Mouse (Mus musculus) forebrain, embryonic 13.5 days (tissue): ENCODE results near the gene Prkab2. TPM values are rescaled to one million over a fixed set of nuclear protein-coding genes. Genes with fewer than 3 reads are reported as not detected.

Source experiments
- ATAC-seq: fragments of 200-750 bp; cut with Nextera tagmentation; 2 replicates; pipeline ENCODE4 v1.8.0; 2017
- H3K27ac ChIP-seq: fragments of 300-500 bp; sonication (generic); 2 replicates; pipeline ENCODE4 v1.5.1; 2015; ENCODE audit warnings: inconsistent platforms, mild to moderate bottlenecking, moderate library complexity
- H3K27me3 ChIP-seq: fragments of 300-500 bp; sonication (generic); 2 replicates; pipeline ENCODE4 v1.6.1; 2015; ENCODE audit warnings: mild to moderate bottlenecking, inconsistent platforms
- H3K36me3 ChIP-seq: fragments of 300-500 bp; sonication (generic); 2 replicates; pipeline ENCODE4 v1.6.1; 2015; ENCODE audit warnings: mild to moderate bottlenecking, inconsistent platforms; ENCODE audit not compliant: poor library complexity, severe bottlenecking
- H3K4me1 ChIP-seq: fragments of 300-500 bp; sonication (generic); 2 replicates; pipeline ENCODE4 v1.6.1; 2015; ENCODE audit warnings: inconsistent platforms
- H3K4me2 ChIP-seq: fragments of 300-500 bp; sonication (generic); 2 replicates; pipeline ENCODE4 v1.6.1; 2015; ENCODE audit warnings: inconsistent platforms, mild to moderate bottlenecking, moderate library complexity
- H3K4me3 ChIP-seq: fragments of 300-500 bp; sonication (generic); 2 replicates; pipeline ENCODE4 v1.5.1; 2015; ENCODE audit warnings: mild to moderate bottlenecking, inconsistent platforms
- H3K9ac ChIP-seq: fragments of 300-500 bp; sonication (generic); 2 replicates; pipeline ENCODE4 v1.6.1; 2015; ENCODE audit warnings: mild to moderate bottlenecking, inconsistent platforms
- H3K9me3 ChIP-seq: fragments of 300-500 bp; sonication (generic); replicated peaks from 2 replicates; pipeline ENCODE4 v1.6.1; 2016; ENCODE audit warnings: inconsistent platforms
- WGBS: fragments of 180-500 bp; shearing (Covaris S2); methylation state at CpG from one replicate; pipeline ENCODE4 v1.1.7; 2015; 5-methylcytosine and 5-hydroxymethylcytosine counted together
- polyA plus RNA-seq: library from polyadenylated mRNA; unstranded; fragments of >200 nt; fragmentation: Nextera tagmentation; extraction: Ambion mirVana; gene quantifications from 2 replicates; pipeline ENCODE4 v1.2.1, GENCODE M21; 2015

Prkab2 gene
- polyA plus RNA-seq, 1 experiment from 2014 or later = 5.6 TPM

- H3K9ac ChIP-seq = peak overlapping the region; percentile 50
- peak overlapping the region; percentile 40 for H3K4me3 ChIP-seq
- ATAC-seq = peak; percentile 46
- under 1% methylated on average over 33 of the region's 33 CpGs for WGBS
- H3K36me3 ChIP-seq = no peaks in the 10 kb centered on the region
- no peaks in the 10 kb centered on the region for H3K9me3 ChIP-seq
- H3K4me1 ChIP-seq = peaks cover 22% of the 10 kb centered on the region
- H3K27ac ChIP-seq = no peak overlapping the region
- H3K4me2 ChIP-seq = peak overlapping the region; percentile 74
- H3K27me3 ChIP-seq = peaks cover 44% of the 10 kb centered on the region
Measured at GRCm38 (mm10) chr3:97681321-97682158, 23.5 kb downstream of the Prkab2 start.

- 2% methylated on average over 11 of the region's 11 CpGs for WGBS
- ATAC-seq = no peak
- H3K4me2 ChIP-seq = peak overlapping the region; percentile 74
- H3K27ac ChIP-seq = no peak overlapping the region
- H3K4me3 ChIP-seq = peak overlapping the region; percentile 40
- no peak overlapping the region for H3K9ac ChIP-seq
- peaks cover 22% of the 10 kb centered on the region for H3K4me1 ChIP-seq
- H3K27me3 ChIP-seq = peaks cover 47% of the 10 kb centered on the region
- no peaks in the 10 kb centered on the region for H3K36me3 ChIP-seq
- H3K9me3 ChIP-seq = no peaks in the 10 kb centered on the region
Measured at GRCm38 (mm10) chr3:97682159-97682502, 24.1 kb downstream of the Prkab2 start.

GRCm38 (mm10) chr3:97682576-97682975 lies 24.6 kb downstream of the Prkab2 start:
- Histone ChIP-seq H3K27ac (no peak overlapping the region), H3K4me2 (peak overlapping the region; percentile 74), H3K9me3 (no peaks in the 10 kb centered on the region), H3K9ac (no peak overlapping the region), H3K36me3 (no peaks in the 10 kb centered on the region), H3K27me3 (peaks cover 47% of the 10 kb centered on the region), H3K4me3 (no peak overlapping the region), H3K4me1 (peaks cover 22% of the 10 kb centered on the region)
- no peak for ATAC-seq
- WGBS = 29% methylated on average over 5 of the region's 5 CpGs

DNA sequence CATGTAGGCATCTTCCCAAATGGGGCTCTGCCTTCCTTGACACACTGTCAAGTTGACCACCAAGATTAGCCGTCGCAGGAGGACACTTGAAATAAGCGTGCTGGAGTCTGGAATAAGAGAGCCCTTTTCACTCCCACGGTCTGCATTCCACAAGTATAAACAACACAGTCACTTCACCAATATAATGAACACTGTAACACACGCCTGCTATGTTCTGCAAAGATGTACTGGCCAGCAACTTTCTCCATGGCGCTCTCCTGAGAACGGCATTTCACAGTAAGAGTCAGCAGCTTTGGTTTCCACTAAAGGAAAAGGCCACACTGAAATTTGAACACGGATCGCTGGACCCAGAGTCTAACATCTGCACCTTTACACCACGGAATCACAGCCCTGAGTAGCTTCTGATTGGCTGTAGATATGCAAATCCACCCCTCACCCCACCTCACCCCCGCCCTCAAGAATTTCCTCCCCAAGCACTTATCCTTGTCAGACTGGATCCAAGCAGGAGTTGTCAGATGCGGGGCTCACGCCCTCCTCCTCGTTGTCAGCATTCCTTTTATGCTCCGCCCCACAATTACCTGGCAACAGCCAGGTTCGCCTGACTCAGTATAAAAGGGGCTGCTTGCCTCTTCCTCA lies 25.7 kb downstream of the Prkab2 start:
- H3K4me2 ChIP-seq = peak overlapping the region; percentile 24; the same call in 1 of the 2 replicates
- peaks cover 22% of the 10 kb centered on the region for H3K4me1 ChIP-seq
- ATAC-seq = peak; percentile 22; the same call in 1 of the 2 replicates
- WGBS = 7% methylated on average over 16 of the region's 16 CpGs
- peaks cover 49% of the 10 kb centered on the region for H3K27me3 ChIP-seq
- H3K9ac ChIP-seq = no peak overlapping the region
- H3K36me3 ChIP-seq = no peaks in the 10 kb centered on the region
- H3K27ac ChIP-seq = no peak overlapping the region
- H3K4me3 ChIP-seq = no peak overlapping the region
- H3K9me3 ChIP-seq = no peaks in the 10 kb centered on the region

DNA sequence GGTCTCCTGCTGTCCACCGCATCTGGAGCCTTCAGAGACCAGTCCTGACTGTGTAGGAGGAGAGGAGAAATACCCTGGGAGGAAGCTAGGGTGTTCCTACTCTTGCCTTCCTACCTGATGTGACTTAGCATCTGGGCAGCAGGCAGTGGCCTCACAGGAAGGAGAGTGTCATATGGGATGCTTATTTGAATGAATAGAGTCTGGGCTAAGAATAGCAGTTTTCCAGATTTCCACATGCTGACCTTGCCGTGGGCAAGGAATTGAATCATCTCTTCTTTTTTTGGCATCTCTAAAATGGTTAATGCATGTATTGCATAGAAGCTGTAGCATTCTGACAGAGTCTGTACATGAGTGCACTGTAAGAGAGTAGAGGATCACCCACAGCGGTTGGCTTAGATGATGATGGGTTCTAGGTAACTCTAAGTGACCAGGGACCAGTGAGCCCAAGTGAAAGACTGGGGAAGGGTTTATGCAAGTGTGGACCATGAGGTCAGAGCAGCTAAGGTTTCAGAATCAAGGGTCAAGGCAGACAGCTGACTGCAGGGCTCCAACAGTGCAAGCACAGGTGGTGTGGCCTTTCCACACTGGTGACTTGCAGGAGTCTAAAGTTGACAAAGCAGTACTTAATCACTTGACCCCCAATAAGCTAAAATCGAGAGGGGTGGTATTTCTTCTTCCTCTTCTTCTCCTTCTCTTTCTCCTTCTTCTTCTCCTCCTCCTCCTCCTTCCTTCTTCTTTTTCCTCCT lies 28.6 kb downstream of the Prkab2 start:
- Histone ChIP-seq H3K9me3 (no peaks in the 10 kb centered on the region), H3K27ac (no peak overlapping the region), H3K36me3 (no peaks in the 10 kb centered on the region), H3K27me3 (peaks cover 35% of the 10 kb centered on the region), H3K4me3 (no peak overlapping the region), H3K4me1 (peaks cover 23% of the 10 kb centered on the region), H3K9ac (no peak overlapping the region), H3K4me2 (no peak overlapping the region)
- WGBS = 85% methylated on average over 4 of the region's 4 CpGs
- ATAC-seq = no peak

GRCm38 (mm10) chr3:97689289-97689688 lies 31.3 kb downstream of the Prkab2 start:
- H3K4me2 ChIP-seq = no peak overlapping the region
- WGBS = 76% methylated on average over 2 of the region's 2 CpGs
- peaks cover 9% of the 10 kb centered on the region for H3K27me3 ChIP-seq
- H3K36me3 ChIP-seq = no peaks in the 10 kb centered on the region
- no peak overlapping the region for H3K9ac ChIP-seq
- no peak overlapping the region for H3K4me3 ChIP-seq
- no peak overlapping the region for H3K27ac ChIP-seq
- H3K9me3 ChIP-seq = no peaks in the 10 kb centered on the region
- 0 out of 2 replicates have a peak, but pooled peaks cover 8% of the 10 kb centered on the region for H3K4me1 ChIP-seq
- no peak for ATAC-seq

GRCm38 (mm10) chr3:97690590-97690989 lies 32.6 kb downstream of the Prkab2 start:
- H3K4me3 ChIP-seq = no peak overlapping the region
- H3K27me3 ChIP-seq = 0 out of 2 replicates have a peak, but pooled peaks cover 6% of the 10 kb centered on the region
- 70% methylated on average over 7 of the region's 7 CpGs for WGBS
- no peaks in the 10 kb centered on the region for H3K36me3 ChIP-seq
- H3K27ac ChIP-seq = no peak overlapping the region
- no peak overlapping the region for H3K4me2 ChIP-seq
- H3K4me1 ChIP-seq = 0 out of 2 replicates have a peak, but pooled peaks cover 8% of the 10 kb centered on the region
- no peak for ATAC-seq
- H3K9ac ChIP-seq = no peak overlapping the region
- no peaks in the 10 kb centered on the region for H3K9me3 ChIP-seq

GRCm38 (mm10) chr3:97691443-97692017 lies 33.5 kb downstream of the Prkab2 start:
- H3K27me3 ChIP-seq = 0 out of 2 replicates have a peak, but pooled peaks cover 6% of the 10 kb centered on the region
- no peak overlapping the region for H3K27ac ChIP-seq
- WGBS = 52% methylated on average over 12 of the region's 12 CpGs
- ATAC-seq = no peak
- H3K36me3 ChIP-seq = no peaks in the 10 kb centered on the region
- no peak overlapping the region for H3K4me2 ChIP-seq
- 0 out of 2 replicates have a peak, but pooled peaks cover 8% of the 10 kb centered on the region for H3K4me1 ChIP-seq
- no peak overlapping the region for H3K9ac ChIP-seq
- no peaks in the 10 kb centered on the region for H3K9me3 ChIP-seq
- no peak overlapping the region for H3K4me3 ChIP-seq

GRCm38 (mm10) chr3:97693806-97694205 lies 35.8 kb downstream of the Prkab2 start:
- H3K27me3 ChIP-seq = no peaks in the 10 kb centered on the region
- H3K36me3 ChIP-seq = no peaks in the 10 kb centered on the region
- no peak overlapping the region for H3K27ac ChIP-seq
- ATAC-seq = no peak
- no peak overlapping the region for H3K4me2 ChIP-seq
- 87% methylated on average over 6 of the region's 6 CpGs for WGBS
- no peak overlapping the region for H3K9ac ChIP-seq
- H3K4me1 ChIP-seq = 0 out of 2 replicates have a peak, but pooled peaks cover 8% of the 10 kb centered on the region
- H3K4me3 ChIP-seq = no peak overlapping the region
- H3K9me3 ChIP-seq = no peaks in the 10 kb centered on the region

DNA sequence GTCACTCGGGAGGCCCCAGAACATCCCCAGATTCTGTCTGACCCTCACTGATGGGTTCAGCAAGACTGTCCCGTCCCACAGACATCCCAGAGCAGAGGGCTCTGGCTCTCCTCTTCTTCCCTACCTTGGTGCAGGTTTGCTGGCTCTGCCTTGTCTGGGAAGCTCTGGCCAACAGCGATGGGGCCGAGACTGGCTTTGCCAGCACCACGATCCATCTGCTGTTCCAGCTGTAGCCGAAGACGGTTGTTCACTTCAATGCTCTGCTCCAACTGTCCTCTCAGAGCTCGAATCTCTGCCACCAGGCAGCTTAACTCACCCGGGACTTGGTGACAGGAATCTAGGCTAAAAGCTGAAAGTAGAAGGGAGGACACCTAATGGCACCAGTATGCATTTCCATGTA lies 38.9 kb downstream of the Prkab2 start:
- no peak overlapping the region for H3K4me3 ChIP-seq
- no peak overlapping the region for H3K27ac ChIP-seq
- ATAC-seq = no peak
- no peak overlapping the region for H3K4me2 ChIP-seq
- no peaks in the 10 kb centered on the region for H3K9me3 ChIP-seq
- no peaks in the 10 kb centered on the region for H3K27me3 ChIP-seq
- H3K9ac ChIP-seq = no peak overlapping the region
- no peaks in the 10 kb centered on the region for H3K4me1 ChIP-seq
- WGBS = 92% methylated on average over 9 of the region's 9 CpGs
- H3K36me3 ChIP-seq = no peaks in the 10 kb centered on the region; the same call in 1 of the 2 replicates

GRCm38 (mm10) chr3:97697291-97697690 lies 39.3 kb downstream of the Prkab2 start:
- H3K36me3 ChIP-seq = no peaks in the 10 kb centered on the region; the same call in 1 of the 2 replicates
- H3K4me1 ChIP-seq = no peaks in the 10 kb centered on the region
- H3K27ac ChIP-seq = no peak overlapping the region
- 84% methylated on average over 9 of the region's 9 CpGs for WGBS
- H3K4me3 ChIP-seq = no peak overlapping the region
- no peak for ATAC-seq
- H3K9me3 ChIP-seq = no peaks in the 10 kb centered on the region
- no peak overlapping the region for H3K4me2 ChIP-seq
- no peaks in the 10 kb centered on the region for H3K27me3 ChIP-seq
- H3K9ac ChIP-seq = no peak overlapping the region
